Mouse (Mus musculus): ENCODE results near the gene Nat8l. TPM values are rescaled to one million over a fixed set of nuclear protein-coding genes. Genes with fewer than 3 reads are reported as not detected.
"Not testable (repeated sequence)": the region's sequence is repeated elsewhere in the genome, so short reads cannot be mapped to it uniquely, and the experiment has no call there.

Nat8l gene
- not detected for polyA plus RNA-seq (2017; shearing (Covaris generic))

- no peak for ATAC-seq
Observed at GRCm38 (mm10) chr5:33995843-33996693, at the start of gene Nat8l. TSS of gene Nat8l (plus strand) at chr5:33995984.

DNA sequence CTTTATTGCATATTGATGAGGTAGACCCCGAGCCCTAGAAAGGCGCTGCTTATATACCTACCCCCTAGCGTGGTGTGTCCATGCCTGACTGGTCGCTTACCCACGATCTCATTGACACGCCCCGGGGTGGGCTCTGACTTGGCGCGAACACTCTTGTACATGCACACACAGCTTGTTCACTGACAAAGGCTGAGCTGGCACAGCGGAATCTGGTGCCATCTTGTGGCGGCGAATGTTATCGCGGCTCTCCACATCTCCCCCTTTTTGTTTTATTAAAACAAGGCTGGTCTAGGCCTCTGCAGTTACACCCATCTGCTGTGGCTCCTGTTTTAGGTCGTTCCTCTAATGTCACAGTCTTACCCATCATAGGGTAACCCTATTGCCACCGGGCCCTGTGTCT, 48.7 kb upstream of the Nat8l start:
- not testable (repeated sequence) for ATAC-seq

- ATAC-seq: no peak
Observed at GRCm38 (mm10) chr5:33948314-33948713, 47.5 kb upstream of the Nat8l start.

DNA sequence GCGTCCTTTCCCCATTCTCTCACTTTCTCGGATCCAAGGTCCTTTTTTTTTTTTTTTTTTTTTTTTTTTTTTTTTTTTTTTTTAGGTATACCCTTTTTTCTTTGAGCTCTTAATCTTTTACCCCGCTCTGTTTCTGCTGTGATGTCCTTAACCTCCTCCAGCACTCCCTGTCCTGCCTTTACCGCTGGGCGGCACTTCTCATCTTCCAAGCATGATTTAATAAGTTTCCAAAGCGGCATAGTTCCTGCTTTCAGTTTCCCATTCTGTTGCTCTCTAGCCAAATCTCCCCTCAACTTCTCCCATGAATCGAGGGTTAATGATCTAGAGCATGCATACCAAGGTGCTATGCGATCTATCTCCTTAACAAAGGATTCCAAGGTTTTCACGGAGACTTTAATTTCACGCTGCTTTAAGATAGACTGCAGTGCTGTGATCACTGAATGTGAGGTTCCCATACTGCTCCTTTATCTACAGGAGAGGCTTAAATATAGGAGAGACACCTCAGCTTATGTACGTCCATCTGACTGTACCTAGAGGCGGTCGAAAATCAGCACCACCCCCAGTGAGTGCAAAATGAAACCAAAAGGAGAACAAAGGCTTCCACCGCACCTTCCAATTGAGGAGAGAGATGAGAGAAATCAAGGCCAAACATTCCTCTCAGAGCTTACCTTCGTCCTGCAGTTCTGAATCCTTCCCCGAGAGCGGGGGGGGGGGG, 42.2 kb upstream of the Nat8l start:
- no peak for ATAC-seq

GRCm38 (mm10) chr5:33954354-33954753, 41.4 kb upstream of the Nat8l start:
- ATAC-seq: peak; percentile 47

- ATAC-seq: no peak
Observed at GRCm38 (mm10) chr5:33955868-33956267, 39.9 kb upstream of the Nat8l start.

- no peak for ATAC-seq
Observed at GRCm38 (mm10) chr5:33959382-33959781, 36.4 kb upstream of the Nat8l start.

GRCm38 (mm10) chr5:33974736-33975135, 21.0 kb upstream of the Nat8l start:
- no peak for ATAC-seq

DNA sequence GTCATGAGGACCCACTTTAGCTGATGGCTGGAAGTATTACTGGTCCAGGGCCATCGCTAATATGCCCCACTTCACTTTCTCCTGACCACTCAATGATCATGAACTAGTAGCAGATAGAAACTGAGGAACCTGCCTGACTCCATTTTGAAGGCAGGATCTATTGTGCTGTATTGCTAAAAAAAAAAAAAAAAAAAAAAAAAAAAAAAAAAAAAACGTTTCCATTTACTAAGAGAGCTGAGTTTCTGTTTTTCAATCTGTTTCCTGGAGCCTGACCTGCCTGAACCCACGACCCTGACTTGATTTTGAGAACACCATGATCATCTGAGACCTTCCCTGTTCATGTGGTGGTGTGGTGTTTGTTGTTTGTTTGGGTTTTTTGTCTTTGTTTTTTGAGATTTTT, 19.5 kb upstream of the Nat8l start:
- no peak for ATAC-seq

GRCm38 (mm10) chr5:33982731-33983259, 13.0 kb upstream of the Nat8l start:
- ATAC-seq: no peak

DNA sequence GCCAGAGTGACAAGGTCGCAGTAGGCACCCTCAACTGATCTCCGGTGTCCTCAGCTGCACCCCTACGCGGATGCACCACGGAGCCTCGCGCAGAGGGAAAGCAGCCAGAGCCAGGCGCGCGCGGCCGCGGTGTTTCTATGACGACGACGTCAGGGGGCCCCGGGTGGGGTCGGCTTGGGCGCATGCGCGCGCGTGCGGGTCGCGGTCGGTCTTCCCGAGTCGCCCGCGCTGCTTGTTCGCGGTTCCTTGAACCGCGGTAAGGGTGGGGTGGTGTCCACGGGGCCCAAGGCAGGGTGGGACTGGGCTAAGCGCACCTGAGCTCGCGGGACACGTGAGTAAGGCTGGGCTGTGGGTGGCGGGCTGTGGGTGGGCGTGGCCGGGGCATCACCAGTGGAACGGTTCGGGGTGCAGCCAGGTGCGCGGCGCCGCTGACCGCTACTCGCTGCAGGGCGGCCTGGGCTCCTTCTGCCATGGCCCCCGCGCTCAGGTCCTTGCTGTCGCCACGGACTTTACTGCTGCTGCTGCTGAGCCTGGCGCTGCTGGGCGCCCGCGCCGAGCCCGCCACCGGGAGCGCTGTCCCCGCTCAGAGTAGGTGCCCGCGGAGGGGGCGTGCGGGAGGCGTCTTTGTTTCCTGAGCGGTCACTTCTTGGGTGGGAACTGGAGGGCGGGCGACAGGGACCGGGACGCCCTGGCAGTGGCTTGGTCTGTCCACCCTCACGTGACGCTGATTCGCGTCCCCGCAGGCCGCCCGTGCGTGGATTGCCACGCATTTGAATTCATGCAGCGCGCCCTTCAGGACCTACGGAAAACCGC, 12.3 kb upstream of the Nat8l start, which contains the start of gene Gm1673:
Gene Gm1673, plus strand, starts transcription at position 125 of the 813 bp plus-strand sequence.
- no peak for ATAC-seq

DNA sequence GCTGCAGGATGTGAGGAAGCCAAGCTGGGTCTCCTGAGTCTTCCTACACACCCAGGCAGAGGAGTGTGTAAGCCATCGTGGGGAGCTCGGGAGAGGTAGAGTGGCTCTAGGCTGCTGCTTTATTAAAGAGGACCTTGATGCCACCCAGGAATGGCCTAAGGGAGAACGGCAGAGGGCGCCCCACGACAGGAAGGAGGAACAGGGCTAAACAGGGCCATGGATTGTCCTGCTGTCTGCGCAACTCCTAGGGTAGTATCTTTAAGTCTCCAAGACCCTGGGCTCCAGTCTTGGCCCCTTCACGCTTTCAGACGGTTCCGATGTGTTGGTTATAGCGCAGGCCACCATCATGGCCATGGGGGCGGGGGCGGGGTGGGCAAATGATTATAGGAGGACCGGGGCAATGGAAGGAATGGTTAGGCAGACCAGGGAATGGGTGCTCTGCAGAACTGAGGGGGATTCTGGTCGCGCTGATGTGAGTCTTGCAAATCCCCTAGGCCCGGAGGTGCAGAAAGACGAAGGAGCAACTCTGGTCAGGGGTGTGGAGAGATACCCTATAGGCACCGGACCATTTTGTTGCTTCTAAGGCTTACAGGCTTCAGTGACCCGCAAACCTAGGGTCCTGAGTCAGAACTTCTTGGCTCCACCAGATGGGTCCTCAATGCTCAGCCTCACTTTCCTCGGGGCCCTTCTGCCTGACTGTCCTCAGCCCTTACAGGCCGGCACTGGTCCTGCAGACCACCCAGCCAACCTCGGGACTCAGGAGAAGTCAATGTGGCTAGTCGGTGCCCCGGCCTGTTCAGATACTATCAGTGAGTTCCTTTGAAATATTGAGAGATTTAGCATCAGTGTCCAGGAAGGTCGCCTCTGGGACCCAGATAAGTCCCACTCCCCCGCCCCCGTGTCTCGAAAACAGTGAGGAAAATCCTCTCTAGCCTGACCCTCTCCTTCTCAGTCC, 836 bp upstream of the Nat8l start:
- ATAC-seq: no peak

DNA sequence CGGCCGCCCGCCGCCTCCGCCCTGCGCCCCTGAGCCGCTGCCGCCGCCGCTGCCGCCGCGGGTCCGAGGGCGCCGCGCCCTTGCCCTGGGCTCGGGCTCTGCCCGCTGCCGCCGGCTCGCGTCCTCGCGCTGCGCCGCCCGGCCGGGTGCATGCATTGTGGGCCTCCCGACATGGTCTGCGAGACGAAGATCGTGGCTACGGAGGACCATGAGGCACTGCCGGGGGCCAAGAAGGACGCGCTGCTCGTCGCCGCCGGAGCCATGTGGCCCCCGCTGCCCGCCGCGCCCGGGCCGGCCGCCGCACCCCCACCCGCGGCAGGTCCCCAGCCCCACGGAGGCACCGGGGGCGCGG, 886 bp downstream of the Nat8l start:
- ATAC-seq: no peak

GRCm38 (mm10) chr5:33997051-33997741, 1.4 kb downstream of the Nat8l start:
- ATAC-seq: no peak

DNA sequence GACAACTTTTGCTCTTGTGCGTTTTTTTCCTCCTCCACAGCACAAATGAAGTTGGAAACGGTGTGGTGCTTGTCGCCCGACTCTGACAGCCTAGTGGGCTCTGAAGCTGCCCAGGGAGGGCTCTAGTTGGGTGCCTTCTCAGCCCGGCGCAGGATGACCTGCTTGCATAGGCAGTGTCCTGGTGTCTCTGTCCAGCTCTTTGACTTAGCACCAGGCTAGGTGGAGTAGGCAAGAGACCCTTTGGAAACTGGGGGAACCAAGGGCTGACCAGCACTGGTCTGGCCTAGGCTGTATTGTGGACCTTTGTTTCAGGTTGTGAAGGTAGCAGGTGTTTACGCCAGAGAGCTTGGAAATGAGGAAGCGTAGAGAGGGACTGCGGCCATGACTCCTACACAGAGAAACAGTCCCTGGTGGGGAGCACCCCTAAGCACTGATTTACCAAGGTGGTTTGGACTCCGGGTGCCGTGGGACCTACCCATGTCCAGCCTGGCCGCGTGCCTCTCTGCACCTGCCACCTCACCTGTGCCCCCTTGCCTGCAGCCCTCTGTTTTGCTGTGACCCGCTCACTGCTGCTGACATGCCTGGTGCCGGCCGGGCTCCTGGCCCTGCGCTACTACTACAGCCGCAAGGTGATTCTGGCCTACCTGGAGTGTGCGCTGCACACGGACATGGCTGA, 2.2 kb downstream of the Nat8l start:
- no peak for ATAC-seq

- ATAC-seq: no peak
Observed at GRCm38 (mm10) chr5:33998505-33998877, 2.7 kb downstream of the Nat8l start.

- ATAC-seq: no peak
Observed at GRCm38 (mm10) chr5:33999466-34000090, 3.8 kb downstream of the Nat8l start.

- ATAC-seq: no peak
Observed at GRCm38 (mm10) chr5:34000809-34001208, 5.0 kb downstream of the Nat8l start.

DNA sequence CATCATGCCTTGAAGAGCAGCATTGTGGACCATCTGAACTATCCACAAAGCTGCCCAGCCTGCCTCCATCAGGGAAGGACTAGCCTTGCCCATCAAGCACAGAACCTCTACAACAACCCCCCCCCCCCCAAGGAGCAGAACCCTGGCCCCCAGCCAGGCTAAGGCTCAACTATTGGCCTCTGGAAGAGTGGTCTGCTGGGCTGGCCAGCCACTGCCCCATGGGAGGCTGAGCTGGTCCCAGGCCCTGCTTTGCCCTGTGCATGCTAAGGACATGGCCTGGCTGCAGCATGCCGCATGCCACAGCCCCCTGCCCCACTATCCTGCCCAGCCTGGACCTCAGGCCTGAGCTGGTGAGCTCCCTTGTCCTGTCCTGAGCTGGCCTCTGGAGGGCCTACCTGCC, 5.6 kb downstream of the Nat8l start:
- no peak for ATAC-seq

GRCm38 (mm10) chr5:34002636-34003035, 6.9 kb downstream of the Nat8l start:
- ATAC-seq: no peak

All from CD4-positive, CD25-positive, alpha-beta regulatory T cell, adult 4 months (primary cell).